11 mouse cellular contexts compared by ENCODE assay signal in the genomic region with DNA sequence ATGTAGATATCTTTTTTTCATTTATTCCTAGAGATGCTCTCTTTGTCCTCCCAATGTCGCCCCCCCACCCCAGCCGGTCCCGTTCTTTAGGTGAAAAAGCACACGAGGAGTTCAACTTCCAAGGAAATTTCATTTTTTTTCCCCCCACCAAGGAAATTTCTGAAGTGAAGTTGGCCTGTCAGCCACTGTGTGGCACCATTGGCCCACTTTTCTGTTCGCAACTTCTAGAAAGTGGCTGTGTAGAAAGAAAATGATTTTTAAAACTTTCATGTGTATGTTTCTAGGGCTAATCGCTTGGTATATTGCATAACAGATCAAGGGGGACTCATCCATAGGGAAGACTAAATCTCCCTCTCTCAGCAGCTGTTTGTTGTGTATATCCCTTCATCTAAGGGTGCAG. TPM values are rescaled to one million over a fixed set of nuclear protein-coding genes. Genes with fewer than 3 reads are reported as not detected.
DNase-seq lines count a peak whose midpoint lies in the region; ATAC-seq and TF ChIP-seq lines count a peak whose summit lies in the region.
"Had no signal": no experiment of that assay in that cellular context is flagged by ENCODE, and none has a peak within 500 bp of the region (broad histone marks: within the 10 kb centered on the region; RNA-seq: fewer than 3 reads in every experiment).

No protein-coding gene starts in this region.

- intact Hi-C loops in gastrocnemius, adult 2 months (cut with DNase I), result no loop called here

- peak; percentile 47 for TF ChIP-seq CTCF in gastrocnemius, adult 2 months (IDR thresholded peaks at IDR 0.05)
- TF ChIP-seq CTCF in liver, postnatal 0 days (IDR thresholded peaks at IDR 0.05; ENCODE audit: low read depth), result peak; percentile 44

- no peak for ATAC-seq in liver, postnatal 0 days

- H3K9me3 ChIP-seq in liver, postnatal 0 days (ENCODE audit: low read length), result no peaks in the 10 kb centered on the region
- H3K9me3 ChIP-seq: embryonic facial prominence, embryonic 12.5 days had no signal

- H3K4me2 ChIP-seq in liver, postnatal 0 days (ENCODE audit: low read depth, low read length), result no peak overlapping the region
- H3K4me2 ChIP-seq: embryonic facial prominence, embryonic 12.5 days had no signal

- H3K27me3 ChIP-seq in liver, postnatal 0 days (ENCODE audit: insufficient read depth, low read length), result no peaks in the 10 kb centered on the region

- H3K4me3 ChIP-seq in gastrocnemius, adult 2 months, result no peak overlapping the region
- no peak overlapping the region for H3K4me3 ChIP-seq in liver, postnatal 0 days (ENCODE audit: low read depth, low read length)
- H3K4me3 ChIP-seq: embryonic facial prominence, embryonic 12.5 days; myocyte had no signal

- no peak for TF ChIP-seq EP300 in liver, postnatal 0 days (IDR thresholded peaks at IDR 0.05; ENCODE audit: low read depth)

- DNase-seq in gastrocnemius, adult 2 months, result no peak
- no peak for DNase-seq in gastrocnemius, postnatal 4 days (ENCODE audit: low spot score in 2 of 2)
- DNase-seq in liver, postnatal 0 days, result no peak
- DNase-seq in liver (no peak), A20 (ENCODE audit: low read depth, low spot score) (peak; percentile 9), NIH3T3 (ENCODE audit: low read depth) (peak; percentile 51)
- no peak for DNase-seq in adrenal gland, adult (ENCODE audit: inconsistent age in 2 of 2, low spot score in 1 of 2)
- no peak for DNase-seq in spleen, postnatal 4 days (ENCODE audit: low spot score in 2 of 2)
- DNase-seq: thymus, adult 18-20 months had no signal

- H3K36me3 ChIP-seq in liver, postnatal 0 days (replicated peaks; ENCODE audit: insufficient read depth, low read length), result no peaks in the 10 kb centered on the region
- H3K36me3 ChIP-seq: embryonic facial prominence, embryonic 12.5 days had no signal

- 63% methylated on average over 6 of the region's 6 CpGs for WGBS in liver, postnatal 0 days (ENCODE audit: insufficient replicate concordance)

- no peak overlapping the region for H3K27ac ChIP-seq in gastrocnemius, adult 2 months
- no peak overlapping the region for H3K27ac ChIP-seq in liver, postnatal 0 days (ENCODE audit: low read depth)
- H3K27ac ChIP-seq: embryonic facial prominence, embryonic 12.5 days had no signal

- H3K9ac ChIP-seq in liver, postnatal 0 days (replicated peaks), result no peak overlapping the region
- H3K9ac ChIP-seq: embryonic facial prominence, embryonic 12.5 days had no signal

- no peaks in the 10 kb centered on the region for H3K4me1 ChIP-seq in liver, postnatal 0 days (ENCODE audit: insufficient read depth)
- H3K4me1 ChIP-seq: embryonic facial prominence, embryonic 12.5 days had no signal

RNA-seq across cellular contexts. Expression of gene Las1l, which starts 49.6 kb away (rescaled TPM):
- total RNA-seq in gastrocnemius, adult 2 months (2021), result 10 to 100 TPM; 30.9 to 33.2 TPM
- total RNA-seq in gastrocnemius, postnatal 4 days (2021), result 10 to 100 TPM; 26.3 to 33.0 TPM
- polyA plus RNA-seq in liver, postnatal 0 days (2015; fragmentation: Nextera tagmentation; extraction: Ambion mirVana), result 19.5 and 20.1 TPM in 2 replicates

Comparison
In these comparisons a context has a peak if more than half of its experiments do, and no peak if none do; other contexts are left out.
1. DNase-seq: peak in A20 (single experiment) and NIH3T3 (single experiment); none in gastrocnemius, adult 2 months (single experiment), gastrocnemius, postnatal 4 days (0 of 2), liver, postnatal 0 days (single experiment), liver (single experiment), adrenal gland, adult (0 of 2) and spleen, postnatal 4 days (0 of 2).